Mouse (Mus musculus) retina, embryonic 14.5 days (tissue): ENCODE measurements around the gene Speer4c.
"Not testable (repeated sequence)": the region's sequence is repeated elsewhere in the genome, so short reads cannot be mapped to it uniquely, and the experiment has no call there.

Source experiments
- DNase-seq: peaks from one replicate; pipeline ENCODE4 v3.0.0-alpha.2; 2015; ENCODE audit warnings: low spot score

Speer4c gene

GRCm38 (mm10) chr5:15714171-15714570 lies at the start of gene Speer4c:
TSS of gene Speer4c (minus strand) at chr5:15714271.
- not testable (repeated sequence) for DNase-seq

GRCm38 (mm10) chr5:15747478-15748255 lies 33.6 kb upstream of the Speer4c start:
- no peak for DNase-seq

- no peak for DNase-seq
Measured at GRCm38 (mm10) chr5:15734097-15734867, 20.2 kb upstream of the Speer4c start.

GRCm38 (mm10) chr5:15702891-15703290 lies 11.2 kb downstream of the Speer4c start:
- DNase-seq = peak; percentile 38

- DNase-seq = not testable (repeated sequence)
Measured at GRCm38 (mm10) chr5:15697719-15698118, 16.4 kb downstream of the Speer4c start.

- DNase-seq = not testable (repeated sequence)
Measured at GRCm38 (mm10) chr5:15691849-15692248, 22.2 kb downstream of the Speer4c start.

GRCm38 (mm10) chr5:15690822-15691221 lies 23.2 kb downstream of the Speer4c start:
- DNase-seq = not testable (repeated sequence)

- DNase-seq = not testable (repeated sequence)
Measured at GRCm38 (mm10) chr5:15689659-15690213, 24.3 kb downstream of the Speer4c start.

- not testable (repeated sequence) for DNase-seq
Measured at GRCm38 (mm10) chr5:15688874-15689658, 25.0 kb downstream of the Speer4c start.

GRCm38 (mm10) chr5:15681301-15682035 lies 32.6 kb downstream of the Speer4c start:
- not testable (repeated sequence) for DNase-seq

- not testable (repeated sequence) for DNase-seq
Measured at GRCm38 (mm10) chr5:15679980-15680949, 33.8 kb downstream of the Speer4c start.

GRCm38 (mm10) chr5:15678907-15679306 lies 35.2 kb downstream of the Speer4c start:
- DNase-seq = not testable (repeated sequence)

- DNase-seq = not testable (repeated sequence)
Measured at GRCm38 (mm10) chr5:15677750-15678149, 36.3 kb downstream of the Speer4c start.

- DNase-seq = not testable (repeated sequence)
Measured at GRCm38 (mm10) chr5:15674429-15675244, 39.4 kb downstream of the Speer4c start.

- DNase-seq = not testable (repeated sequence)
Measured at GRCm38 (mm10) chr5:15673989-15674388, 40.1 kb downstream of the Speer4c start.

- DNase-seq = not testable (repeated sequence)
Measured at GRCm38 (mm10) chr5:15670789-15671188, 43.3 kb downstream of the Speer4c start.

- not testable (repeated sequence) for DNase-seq
Measured at GRCm38 (mm10) chr5:15663847-15664246, 50.2 kb downstream of the Speer4c start.
